Mouse (Mus musculus) left cerebral cortex, postnatal 36 days (tissue): ENCODE data around the gene Cd274. TPM values are rescaled to one million over a fixed set of nuclear protein-coding genes. Genes with fewer than 3 reads are reported as not detected.
"Not testable (repeated sequence)": the region's sequence is repeated elsewhere in the genome, so short reads cannot be mapped to it uniquely, and the experiment has no call there.

Source experiments
- DNase-seq, 2 experiments: peaks; one replicate each; pipeline ENCODE4 v3.0.0; 2021 to 2022; ENCODE audit warnings: low spot score in 2 of 2, mixed read lengths in 1 of 2
- intact Hi-C: fragments of 180-260 bp; cut with DNase I; formaldehyde crosslinking; loops from one replicate; pipeline ENCODE4 v1.15.1; 2025
- total RNA-seq, 2 experiments: library from RNA; stranded (reverse); gene quantifications; 2 replicates each; pipeline ENCODE4 v1.2.3; 2021

Gene Cd274
- total RNA-seq, 2 experiments from 2014 or later, result 0.97 to 0.99 TPM

GRCm38 (mm10) chr19:29385822-29386221 lies 18.6 kb downstream of the Cd274 start:
- intact Hi-C loops, result no loop called here
- no peak for DNase-seq

- intact Hi-C loops, result no loop called here
- no peak for DNase-seq
Observed at GRCm38 (mm10) chr19:29388818-29389217, 21.6 kb downstream of the Cd274 start.

- intact Hi-C loops, result no loop called here
- DNase-seq, result no peak
Observed at GRCm38 (mm10) chr19:29390483-29390882, 23.2 kb downstream of the Cd274 start.

- intact Hi-C loops, result no loop called here
Observed at GRCm38 (mm10) chr19:29391279-29391678, 24.0 kb downstream of the Cd274 start.

GRCm38 (mm10) chr19:29393333-29393732 lies 26.1 kb downstream of the Cd274 start:
- DNase-seq, result no peak
- intact Hi-C loops, result no loop called here

More at GRCm38 (mm10) chr19:29391279-29391678, 24.0 kb downstream of the Cd274 start:
- DNase-seq, result no peak

- DNase-seq, result no peak
- intact Hi-C loops, result no loop called here
Observed at GRCm38 (mm10) chr19:29394721-29395120, 27.5 kb downstream of the Cd274 start.

- intact Hi-C loops, result no loop called here
- DNase-seq, result no peak
Observed at GRCm38 (mm10) chr19:29396353-29396752, 29.1 kb downstream of the Cd274 start.

GRCm38 (mm10) chr19:29399786-29400185 lies 32.5 kb downstream of the Cd274 start:
- DNase-seq, result no peak
- intact Hi-C loops, result no loop called here

- intact Hi-C loops, result no loop called here
- DNase-seq, result no peak
Observed at GRCm38 (mm10) chr19:29400466-29400865, 33.2 kb downstream of the Cd274 start.

- intact Hi-C loops, result no loop called here
- no peak for DNase-seq
Observed at GRCm38 (mm10) chr19:29402621-29403020, 35.4 kb downstream of the Cd274 start.

GRCm38 (mm10) chr19:29403251-29403650 lies 36.0 kb downstream of the Cd274 start:
- intact Hi-C loops, result no loop called here
- DNase-seq, result no peak

- intact Hi-C loops, result no loop called here
- no peak for DNase-seq
Observed at GRCm38 (mm10) chr19:29405388-29405787, 38.1 kb downstream of the Cd274 start.

- intact Hi-C loops, result no loop called here
Observed at GRCm38 (mm10) chr19:29406042-29407017, 39.1 kb downstream of the Cd274 start.

GRCm38 (mm10) chr19:29410619-29411018 lies 43.4 kb downstream of the Cd274 start, which contains the start of gene Pdcd1lg2:
TSS of gene Pdcd1lg2 (plus strand) at chr19:29410919.
- intact Hi-C loops, result no loop called here
- DNase-seq, result no peak

More at GRCm38 (mm10) chr19:29406042-29407017, 39.1 kb downstream of the Cd274 start:
- DNase-seq, result no peak

GRCm38 (mm10) chr19:29412476-29413420 lies 45.5 kb downstream of the Cd274 start:
- intact Hi-C loops, result no loop called here
- no peak for DNase-seq

GRCm38 (mm10) chr19:29414513-29414912 lies 47.3 kb downstream of the Cd274 start:
- DNase-seq, result no peak
- intact Hi-C loops, result no loop called here

GRCm38 (mm10) chr19:29414917-29415316 lies 47.7 kb downstream of the Cd274 start:
- DNase-seq, intact Hi-C loops: not testable (repeated sequence)

GRCm38 (mm10) chr19:29416393-29416902 lies 49.2 kb downstream of the Cd274 start:
- intact Hi-C loops, result no loop called here

GRCm38 (mm10) chr19:29417188-29417587 lies 49.9 kb downstream of the Cd274 start:
- intact Hi-C loops, result no loop called here
- no peak for DNase-seq

More at GRCm38 (mm10) chr19:29416393-29416902, 49.2 kb downstream of the Cd274 start:
- DNase-seq, result no peak

GRCm38 (mm10) chr19:29417894-29418293 lies 50.6 kb downstream of the Cd274 start:
- intact Hi-C loops, result no loop called here

More at GRCm38 (mm10) chr19:29417894-29418293, 50.6 kb downstream of the Cd274 start:
- DNase-seq, result no peak
